ENCODE assay signal across 9 mouse cellular contexts in the genomic region with DNA sequence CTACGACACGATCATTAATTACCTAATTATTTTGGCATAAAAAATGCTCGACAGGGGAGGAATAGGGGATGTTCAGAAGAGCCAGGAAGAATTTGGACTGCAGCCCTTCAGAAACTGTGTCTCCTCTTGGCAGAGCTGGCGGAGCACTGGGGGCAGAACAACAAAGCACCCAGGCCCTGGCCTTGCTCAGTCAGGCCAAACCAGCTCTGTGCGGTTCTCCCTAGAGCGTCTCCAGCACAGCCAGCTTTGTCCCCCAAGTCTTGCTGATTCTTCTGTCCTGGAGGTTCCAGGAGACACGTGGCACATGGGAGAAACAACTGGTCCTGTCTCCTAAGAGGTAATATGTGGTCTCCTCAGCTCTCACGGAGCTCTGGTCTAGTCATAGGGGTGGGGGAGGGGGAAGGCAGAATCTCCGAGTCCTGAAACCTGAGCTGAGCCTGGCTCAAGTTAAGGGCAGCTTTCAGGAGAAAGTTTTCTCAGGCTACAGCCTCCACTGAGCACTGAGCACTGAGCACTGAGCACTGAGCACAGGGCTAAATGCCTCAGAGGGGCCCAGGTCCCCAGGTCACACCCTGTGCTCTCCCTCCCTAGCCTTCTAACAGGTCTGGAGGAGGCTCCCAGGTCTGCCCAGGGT. TPM values are rescaled to one million over a fixed set of nuclear protein-coding genes. Genes with fewer than 3 reads are reported as not detected.
A peak's percentile ranks its signal among the peaks of the same experiment; 100 is the strongest.
DNase-seq lines count a peak whose midpoint lies in the region; ATAC-seq lines count a peak whose summit lies in the region.
"Had no signal": no experiment of that assay in that cellular context is flagged by ENCODE, and none has a peak within 500 bp of the region (broad histone marks: within the 10 kb centered on the region; RNA-seq: fewer than 3 reads in every experiment).

No protein-coding gene starts in this region.

- ATAC-seq in heart, embryonic 12.5 days (ENCODE audit: insufficient number of reproducible peaks, low FRiP score) = no peak
- ATAC-seq in intestine, embryonic 15.5 days = peak; percentile 36
- peak; percentile 64 for ATAC-seq in midbrain, embryonic 12.5 days (ENCODE audit: low FRiP score, low read depth)

- no peak overlapping the region for H3K4me2 ChIP-seq in heart, embryonic 12.5 days
- H3K4me2 ChIP-seq in intestine, embryonic 15.5 days (replicated peaks) = no peak overlapping the region
- H3K4me2 ChIP-seq in midbrain, embryonic 12.5 days (replicated peaks) = no peak overlapping the region

- H3K36me3 ChIP-seq in heart, embryonic 12.5 days = peaks cover 8% of the 10 kb centered on the region
- H3K36me3 ChIP-seq in intestine, embryonic 15.5 days = no peaks in the 10 kb centered on the region
- H3K36me3 ChIP-seq in midbrain, embryonic 12.5 days = no peaks in the 10 kb centered on the region

- DNase-seq in heart, adult 8-10 months (ENCODE audit: low spot score) = no peak
- DNase-seq in embryo, embryonic 9.5 days (ENCODE audit: extremely low spot score) = peak; percentile 68
- no peak for DNase-seq in thymus, postnatal 25 days
- no peak for DNase-seq in layer of hippocampus, adult 9-10 months (ENCODE audit: low spot score)
- no peak for DNase-seq in cerebellum, adult 8-10 months
- DNase-seq: cerebellum, adult 9-11 months had no signal

- no peak overlapping the region for H3K4me3 ChIP-seq in heart, embryonic 12.5 days
- H3K4me3 ChIP-seq in intestine, embryonic 15.5 days (replicated peaks) = no peak overlapping the region
- no peak overlapping the region for H3K4me3 ChIP-seq in midbrain, embryonic 12.5 days

- peak overlapping the region; percentile 15; the same call in 1 of the 2 replicates for H3K9ac ChIP-seq in heart, embryonic 12.5 days
- H3K9ac ChIP-seq in intestine, embryonic 15.5 days = no peak overlapping the region
- no peak overlapping the region for H3K9ac ChIP-seq in midbrain, embryonic 12.5 days (replicated peaks)

- H3K4me1 ChIP-seq in heart, embryonic 12.5 days (replicated peaks) = peaks cover 56% of the 10 kb centered on the region
- peaks cover 33% of the 10 kb centered on the region for H3K4me1 ChIP-seq in intestine, embryonic 15.5 days (replicated peaks)
- H3K4me1 ChIP-seq in midbrain, embryonic 12.5 days = peaks cover 56% of the 10 kb centered on the region

- no peak overlapping the region for H3K27ac ChIP-seq in heart, embryonic 12.5 days (ENCODE audit: poor library complexity, severe bottlenecking)
- peak overlapping the region; percentile 54 for H3K27ac ChIP-seq in intestine, embryonic 15.5 days
- H3K27ac ChIP-seq in midbrain, embryonic 12.5 days (replicated peaks) = no peak overlapping the region

- H3K9me3 ChIP-seq in heart, embryonic 12.5 days (replicated peaks) = no peaks in the 10 kb centered on the region
- H3K9me3 ChIP-seq in intestine, embryonic 15.5 days = no peaks in the 10 kb centered on the region
- no peaks in the 10 kb centered on the region for H3K9me3 ChIP-seq in midbrain, embryonic 12.5 days

- no peaks in the 10 kb centered on the region for H3K27me3 ChIP-seq in heart, embryonic 12.5 days (replicated peaks)
- H3K27me3 ChIP-seq in intestine, embryonic 15.5 days (replicated peaks) = no peaks in the 10 kb centered on the region
- H3K27me3 ChIP-seq in midbrain, embryonic 12.5 days = no peaks in the 10 kb centered on the region

- 48% methylated on average over 9 of the region's 9 CpGs for WGBS in heart, embryonic 12.5 days
- 41% methylated on average over 9 of the region's 9 CpGs for WGBS in intestine, embryonic 15.5 days
- WGBS in midbrain, embryonic 12.5 days = 47% methylated on average over 9 of the region's 9 CpGs

RNA-seq across cellular contexts. Expression of a gene that starts 43.2 kb away (rescaled TPM):
- polyA plus RNA-seq in heart, embryonic 12.5 days (2016; fragmentation: Nextera tagmentation; extraction: Ambion mirVana) = 38.9 and 45.1 TPM in 2 replicates
- total RNA-seq in heart, adult 8-10 months (2022) = 10 to 100 TPM; 14.8 to 19.1 (median 15.9) TPM
- polyA plus RNA-seq in intestine, embryonic 15.5 days (2015; fragmentation: Nextera tagmentation; extraction: Ambion mirVana) = 11.5 and 12.5 TPM in 2 replicates
- 25.1 and 25.6 TPM in 2 replicates for polyA plus RNA-seq in midbrain, embryonic 12.5 days (2016; fragmentation: Nextera tagmentation; extraction: Ambion mirVana)
